Mouse (Mus musculus) thymus, postnatal 0 days (tissue): ENCODE results near the gene 4930578G10Rik. TPM values are rescaled to one million over a fixed set of nuclear protein-coding genes. Genes with fewer than 3 reads are reported as not detected.

ENCODE experiments used
- polyA plus RNA-seq: library from polyadenylated mRNA; unstranded; fragments of >200 nt; fragmentation: Nextera tagmentation; extraction: Ambion mirVana; gene quantifications from 2 replicates; pipeline ENCODE4 v1.2.1, GENCODE M21; 2015

4930578G10Rik gene
- polyA plus RNA-seq, 1 experiment from 2014 or later, result not detected

Other genes with a start within 250 kb of the 4930578G10Rik start
- gene Fam205a2, start 207.4 kb upstream of the 4930578G10Rik start, polyA plus RNA-seq, result 0.04 and 0.06 TPM in 2 replicates
- gene Gm10591, start 123.3 kb upstream of the 4930578G10Rik start, polyA plus RNA-seq, result not detected in 2 replicates
- 18.8 and 20.8 TPM in 2 replicates for gene Gm2564, start 105.8 kb upstream of the 4930578G10Rik start, polyA plus RNA-seq
- gene Ccl27b, start 80.3 kb upstream of the 4930578G10Rik start, polyA plus RNA-seq, result 16.4 TPM in 1 of 2 replicates, not detected in the other
- gene Il11ra2, start 73.7 kb upstream of the 4930578G10Rik start, polyA plus RNA-seq, result 0.23 and 0.30 TPM in 2 replicates
- 16.2 and 22.5 TPM in 2 replicates for gene Ccl19, start 21.0 kb downstream of the 4930578G10Rik start, polyA plus RNA-seq
- gene Ccl21a, start 38.4 kb downstream of the 4930578G10Rik start, polyA plus RNA-seq, result 410 and 451 TPM in 2 replicates
- gene Fam205a1, start 118.3 kb downstream of the 4930578G10Rik start, polyA plus RNA-seq, result not detected in 2 replicates
- gene Gm12394, start 121.2 kb downstream of the 4930578G10Rik start, polyA plus RNA-seq, result 0.04 and 0.10 TPM in 2 replicates
- gene Fam205c, start 138.7 kb downstream of the 4930578G10Rik start, polyA plus RNA-seq, result 0.14 TPM in 1 of 2 replicates, not detected in the other
- gene Phf24, start 181.1 kb downstream of the 4930578G10Rik start, polyA plus RNA-seq, result 0.12 and 0.39 TPM in 2 replicates
- gene Dnajb5, start 214.3 kb downstream of the 4930578G10Rik start, polyA plus RNA-seq, result 2.8 and 3.3 TPM in 2 replicates
- 0.38 and 0.40 TPM in 2 replicates for gene 1700022I11Rik, start 234.1 kb downstream of the 4930578G10Rik start, polyA plus RNA-seq